Comparison of ENCODE assay signal across 20 mouse cellular contexts in genomic region chr8:8576286-8576685, GRCm38 (mm10).
DNase-seq lines count a peak whose midpoint lies in the region; ATAC-seq and TF ChIP-seq lines count a peak whose summit lies in the region.
"Had no signal": no experiment of that assay in that cellular context is flagged by ENCODE, and none has a peak within 500 bp of the region (broad histone marks: within the 10 kb centered on the region; RNA-seq: fewer than 3 reads in every experiment).

No protein-coding gene starts in this region.

- WGBS in forebrain, postnatal 0 days, result 49% methylated on average over 6 of the region's 6 CpGs
- 55% methylated on average over 6 of the region's 6 CpGs for WGBS in forebrain, embryonic 14.5 days
- WGBS in midbrain, embryonic 11.5 days, result 40% methylated on average over 6 of the region's 6 CpGs
- 31% methylated on average over 6 of the region's 6 CpGs for WGBS in midbrain, embryonic 15.5 days

- H3K27ac ChIP-seq in forebrain, postnatal 0 days (ENCODE audit: low read depth, low read length), result no peak overlapping the region
- H3K27ac ChIP-seq in forebrain, embryonic 14.5 days (ENCODE audit: low read depth, low read length), result no peak overlapping the region
- no peak overlapping the region for H3K27ac ChIP-seq in midbrain, embryonic 11.5 days (ENCODE audit: low read depth, low read length)
- H3K27ac ChIP-seq in midbrain, embryonic 15.5 days, result no peak overlapping the region
- H3K27ac ChIP-seq: macrophage had no signal

- ATAC-seq in forebrain, postnatal 0 days, result 0 out of 2 replicates have a peak, but pooled peaks have one; percentile 34
- ATAC-seq in forebrain, embryonic 14.5 days, result no peak
- ATAC-seq in midbrain, embryonic 11.5 days (ENCODE audit: low FRiP score), result peak; percentile 4; the same call in 1 of the 2 replicates
- ATAC-seq in midbrain, embryonic 15.5 days (replicated peaks), result no peak
- ATAC-seq in monocyte, adult 5-6 weeks (replicated peaks; ENCODE audit: insufficient number of reproducible peaks, low FRiP score, low TSS enrichment, poor library complexity, severe bottlenecking), result no peak
- ATAC-seq: midbrain, embryonic 16.5 days had no signal

- H3K9ac ChIP-seq in forebrain, postnatal 0 days, result no peak overlapping the region
- no peak overlapping the region for H3K9ac ChIP-seq in forebrain, embryonic 14.5 days (ENCODE audit: low read length)
- H3K9ac ChIP-seq in midbrain, embryonic 11.5 days (ENCODE audit: low read length), result no peak overlapping the region
- H3K9ac ChIP-seq in midbrain, embryonic 15.5 days, result no peak overlapping the region

- H3K4me2 ChIP-seq in forebrain, postnatal 0 days (ENCODE audit: low read depth), result no peak overlapping the region
- H3K4me2 ChIP-seq in forebrain, embryonic 14.5 days (ENCODE audit: low read length), result no peak overlapping the region
- H3K4me2 ChIP-seq in midbrain, embryonic 11.5 days, result no peak overlapping the region
- H3K4me2 ChIP-seq in midbrain, embryonic 15.5 days, result no peak overlapping the region

- TF ChIP-seq CTCF in forebrain, postnatal 0 days (IDR thresholded peaks at IDR 0.05; ENCODE audit: low read depth), result no peak

- H3K4me3 ChIP-seq in forebrain, postnatal 0 days (ENCODE audit: low read depth, low read length), result no peak overlapping the region
- H3K4me3 ChIP-seq in forebrain, embryonic 14.5 days (ENCODE audit: low read depth, low read length), result no peak overlapping the region
- no peak overlapping the region for H3K4me3 ChIP-seq in midbrain, embryonic 11.5 days (ENCODE audit: low read depth, low read length)
- H3K4me3 ChIP-seq in midbrain, embryonic 15.5 days, result no peak overlapping the region
- H3K4me3 ChIP-seq: erythroblast, embryonic 14.5 days had no signal

- no peaks in the 10 kb centered on the region for H3K27me3 ChIP-seq in forebrain, postnatal 0 days (ENCODE audit: insufficient read depth, low read length)
- no peaks in the 10 kb centered on the region for H3K27me3 ChIP-seq in forebrain, embryonic 14.5 days (replicated peaks; ENCODE audit: control insufficient read depth, insufficient read depth, low read length)
- peaks cover 24% of the 10 kb centered on the region for H3K27me3 ChIP-seq in midbrain, embryonic 11.5 days (ENCODE audit: control insufficient read depth, insufficient read depth, low read length)
- H3K27me3 ChIP-seq in midbrain, embryonic 15.5 days (replicated peaks), result peaks cover 8% of the 10 kb centered on the region; the same call in 1 of the 2 replicates

- no peak for DNase-seq in forebrain, postnatal 0 days
- DNase-seq in forebrain, embryonic 14.5 days (ENCODE audit: low spot score), result no peak
- no peak for DNase-seq in midbrain, embryonic 11.5 days (ENCODE audit: low spot score, missing footprints)
- DNase-seq in lung, postnatal 14 days, result peak; percentile 52
- no peak for DNase-seq in right cerebral cortex, postnatal 25 days
- DNase-seq in embryo, embryonic 10 days (ENCODE audit: low spot score), result no peak
- DNase-seq: adrenal gland, adult 2 months; cerebellum, adult 11 months; cerebellum, postnatal 36 days; gastrocnemius, postnatal 36 days; heart, postnatal 10 days; kidney, adult 9 months; liver; right cerebral cortex, postnatal 14 days; thymus, adult 18-20 months had no signal

- no peaks in the 10 kb centered on the region for H3K36me3 ChIP-seq in forebrain, postnatal 0 days (ENCODE audit: insufficient read depth)
- H3K36me3 ChIP-seq in forebrain, embryonic 14.5 days (ENCODE audit: control insufficient read depth, insufficient read depth, low read length), result no peaks in the 10 kb centered on the region
- H3K36me3 ChIP-seq in midbrain, embryonic 11.5 days (ENCODE audit: control insufficient read depth, insufficient read depth, low read length), result no peaks in the 10 kb centered on the region
- no peaks in the 10 kb centered on the region for H3K36me3 ChIP-seq in midbrain, embryonic 15.5 days (replicated peaks)

- peaks cover 8% of the 10 kb centered on the region; the same call in 1 of the 2 replicates for H3K4me1 ChIP-seq in forebrain, postnatal 0 days (ENCODE audit: insufficient read depth)
- peaks cover 12% of the 10 kb centered on the region for H3K4me1 ChIP-seq in forebrain, embryonic 14.5 days (ENCODE audit: control insufficient read depth, insufficient read depth, low read length)
- peaks cover 25% of the 10 kb centered on the region for H3K4me1 ChIP-seq in midbrain, embryonic 11.5 days (ENCODE audit: control insufficient read depth, insufficient read depth, low read length)
- H3K4me1 ChIP-seq in midbrain, embryonic 15.5 days, result peaks cover 24% of the 10 kb centered on the region

- no peaks in the 10 kb centered on the region for H3K9me3 ChIP-seq in forebrain, postnatal 0 days (ENCODE audit: low read length)
- no peaks in the 10 kb centered on the region for H3K9me3 ChIP-seq in forebrain, embryonic 14.5 days (replicated peaks; ENCODE audit: control insufficient read depth, low read length)
- no peaks in the 10 kb centered on the region for H3K9me3 ChIP-seq in midbrain, embryonic 11.5 days (ENCODE audit: control insufficient read depth, low read length)
- H3K9me3 ChIP-seq in midbrain, embryonic 15.5 days, result no peaks in the 10 kb centered on the region

Comparison
In these comparisons a context has a peak if more than half of its experiments do, and no peak if none do; other contexts are left out.
1. ATAC-seq: peak in forebrain, postnatal 0 days (single experiment) and midbrain, embryonic 11.5 days (single experiment); none in forebrain, embryonic 14.5 days (single experiment), midbrain, embryonic 15.5 days (single experiment) and monocyte, adult 5-6 weeks (single experiment).